Mouse (Mus musculus): ENCODE results near the gene Il2rg.

- TF ChIP-seq CTCF (IDR thresholded peaks at IDR 0.05; ENCODE audit: low read depth) (no peak), EP300 (IDR thresholded peaks at IDR 0.05; ENCODE audit: low read depth) (no peak)
Observed at GRCm38 (mm10) chrX:101273875-101274738, 6.1 kb upstream of the Il2rg start, which contains the start of gene Med12.
